Mouse (Mus musculus): ENCODE measurements around the gene Slc22a17. TPM values are rescaled to one million over a fixed set of nuclear protein-coding genes. Genes with fewer than 3 reads are reported as not detected.

The Slc22a17 gene
- total RNA-seq, 2 experiments from 2014 or later, result 1.4 to 3.0 TPM

GRCm38 (mm10) chr14:54864313-54865036 lies 48.5 kb downstream of the Slc22a17 start:
- ATAC-seq (replicated peaks; ENCODE audit: poor library complexity), result peak; percentile 51

- peak; percentile 96 for ATAC-seq (replicated peaks; ENCODE audit: poor library complexity)
Measured at GRCm38 (mm10) chr14:54863501-54864312, 49.2 kb downstream of the Slc22a17 start.

GRCm38 (mm10) chr14:54860511-54860910 lies 52.4 kb downstream of the Slc22a17 start:
- 0 out of 2 replicates have a peak, but pooled peaks have one; percentile 42 for ATAC-seq (replicated peaks; ENCODE audit: poor library complexity)

- no peak for ATAC-seq (replicated peaks; ENCODE audit: poor library complexity)
Measured at GRCm38 (mm10) chr14:54857891-54858290, 55.0 kb downstream of the Slc22a17 start.

GRCm38 (mm10) chr14:54856703-54857102 lies 56.2 kb downstream of the Slc22a17 start:
- ATAC-seq (replicated peaks; ENCODE audit: poor library complexity), result no peak

Other genes starting within 250 kb of the Slc22a17 start
- gene 1700123O20Rik, start 226.9 kb downstream of the Slc22a17 start, total RNA-seq (2015), result 75.7 and 80.2 TPM in 2 replicates
- 47.3 and 52.3 TPM in 2 replicates for gene 1700123O20Rik, start 226.9 kb downstream of the Slc22a17 start, total RNA-seq (2017)
- gene Acin1, start 226.2 kb downstream of the Slc22a17 start, total RNA-seq (2015), result 170 and 177 TPM in 2 replicates
- 223 and 235 TPM in 2 replicates for gene Acin1, start 226.2 kb downstream of the Slc22a17 start, total RNA-seq (2017)
- gene Gm29776, start 214.3 kb downstream of the Slc22a17 start, total RNA-seq (2015), result 0.12 TPM in 1 of 2 replicates, not detected in the other
- gene Gm29776, start 214.3 kb downstream of the Slc22a17 start, total RNA-seq (2017), result not detected in 2 replicates
- gene Cebpe, start 201.0 kb downstream of the Slc22a17 start, total RNA-seq (2015), result 24.2 and 33.5 TPM in 2 replicates
- gene Cebpe, start 201.0 kb downstream of the Slc22a17 start, total RNA-seq (2017), result 52.6 and 82.0 TPM in 2 replicates
- 4.7 and 7.7 TPM in 2 replicates for gene Slc7a8, start 131.2 kb downstream of the Slc22a17 start, total RNA-seq (2015)
- gene Slc7a8, start 131.2 kb downstream of the Slc22a17 start, total RNA-seq (2017), result 1.4 and 2.0 TPM in 2 replicates
- not detected in 2 replicates for gene Rnf212b, start 99.0 kb downstream of the Slc22a17 start, total RNA-seq (2015)
- gene Rnf212b, start 99.0 kb downstream of the Slc22a17 start, total RNA-seq (2017), result not detected in 2 replicates
- 9.6 and 20.5 TPM in 2 replicates for gene Homez, start 42.2 kb downstream of the Slc22a17 start, total RNA-seq (2015)
- 10.0 and 15.0 TPM in 2 replicates for gene Homez, start 42.2 kb downstream of the Slc22a17 start, total RNA-seq (2017)
- 19.0 and 26.3 TPM in 2 replicates for gene Ppp1r3e, start 35.6 kb downstream of the Slc22a17 start, total RNA-seq (2015)
- gene Ppp1r3e, start 35.6 kb downstream of the Slc22a17 start, total RNA-seq (2017), result 2.8 and 5.0 TPM in 2 replicates
- gene Bcl2l2, start 29.8 kb downstream of the Slc22a17 start, total RNA-seq (2015), result 3.5 and 4.0 TPM in 2 replicates
- gene Bcl2l2, start 29.8 kb downstream of the Slc22a17 start, total RNA-seq (2017), result 7.2 and 9.5 TPM in 2 replicates
- gene Gm20521, start 29.7 kb downstream of the Slc22a17 start, total RNA-seq (2015), result not detected in 2 replicates
- gene Gm20521, start 29.7 kb downstream of the Slc22a17 start, total RNA-seq (2017), result 0.30 and 1.5 TPM in 2 replicates
- 103 and 113 TPM in 2 replicates for gene Pabpn1, start 20.6 kb downstream of the Slc22a17 start, total RNA-seq (2015)
- gene Pabpn1, start 20.6 kb downstream of the Slc22a17 start, total RNA-seq (2017), result 320 and 416 TPM in 2 replicates
- not detected in 2 replicates for gene Efs, start 13.0 kb upstream of the Slc22a17 start, total RNA-seq (2015)
- not detected in 2 replicates for gene Efs, start 13.0 kb upstream of the Slc22a17 start, total RNA-seq (2017)
- not detected in 2 replicates for gene Il25, start 19.6 kb upstream of the Slc22a17 start, total RNA-seq (2015)
- gene Il25, start 19.6 kb upstream of the Slc22a17 start, total RNA-seq (2017), result not detected in 2 replicates
- not detected in 2 replicates for gene Cmtm5, start 23.1 kb upstream of the Slc22a17 start, total RNA-seq (2015)
- not detected in 2 replicates for gene Cmtm5, start 23.1 kb upstream of the Slc22a17 start, total RNA-seq (2017)
- gene Myh6, start 53.8 kb upstream of the Slc22a17 start, total RNA-seq (2015), result not detected in 2 replicates
- not detected in 2 replicates for gene Myh6, start 53.8 kb upstream of the Slc22a17 start, total RNA-seq (2017)
- gene Gm17428, start 63.8 kb upstream of the Slc22a17 start, total RNA-seq (2015), result not detected in 2 replicates
- gene Gm17428, start 63.8 kb upstream of the Slc22a17 start, total RNA-seq (2017), result not detected in 2 replicates
- not detected in 2 replicates for gene Myh7, start 81.5 kb upstream of the Slc22a17 start, total RNA-seq (2015)
- gene Myh7, start 81.5 kb upstream of the Slc22a17 start, total RNA-seq (2017), result not detected in 2 replicates
- 57.0 and 72.1 TPM in 2 replicates for gene Ngdn, start 102.3 kb upstream of the Slc22a17 start, total RNA-seq (2015)
- 58.4 and 63.3 TPM in 2 replicates for gene Ngdn, start 102.3 kb upstream of the Slc22a17 start, total RNA-seq (2017)
- gene Zfhx2, start 179.2 kb upstream of the Slc22a17 start, total RNA-seq (2015), result 2.5 and 3.1 TPM in 2 replicates
- 0.75 and 1.1 TPM in 2 replicates for gene Zfhx2, start 179.2 kb upstream of the Slc22a17 start, total RNA-seq (2017)
- gene Thtpa, start 181.7 kb upstream of the Slc22a17 start, total RNA-seq (2015), result 7.3 and 7.7 TPM in 2 replicates
- gene Thtpa, start 181.7 kb upstream of the Slc22a17 start, total RNA-seq (2017), result 10.9 and 11.5 TPM in 2 replicates
- gene Ap1g2, start 193.5 kb upstream of the Slc22a17 start, total RNA-seq (2015), result 31.3 and 52.7 TPM in 2 replicates
- gene Ap1g2, start 193.5 kb upstream of the Slc22a17 start, total RNA-seq (2017), result 17.4 and 18.3 TPM in 2 replicates
- gene Jph4, start 203.8 kb upstream of the Slc22a17 start, total RNA-seq (2015), result not detected in 2 replicates
- gene Jph4, start 203.8 kb upstream of the Slc22a17 start, total RNA-seq (2017), result not detected in 2 replicates

All from megakaryocyte progenitor cell, adult 5-6 weeks (primary cell).